Mouse (Mus musculus): Measurements from ENCODE around the gene Ttll5. TPM values are rescaled to one million over a fixed set of nuclear protein-coding genes. Genes with fewer than 3 reads are reported as not detected.
A peak's percentile ranks its signal among the peaks of the same experiment; 100 is the strongest.

Gene Ttll5
- polyA plus RNA-seq, 1 experiment from 2014 or later: 12.4 TPM

- 94% methylated on average over 4 of the region's 4 CpGs for WGBS
- H3K4me3 ChIP-seq (replicated peaks): no peak overlapping the region
- H3K36me3 ChIP-seq: peaks cover 16% of the 10 kb centered on the region; the same call in 1 of the 2 replicates
- ATAC-seq (ENCODE audit: insufficient read depth, low FRiP score, low read depth): no peak
- no peak overlapping the region for H3K9ac ChIP-seq
- H3K9me3 ChIP-seq: no peaks in the 10 kb centered on the region
- no peaks in the 10 kb centered on the region for H3K4me1 ChIP-seq
- no peak overlapping the region for H3K4me2 ChIP-seq
- no peak overlapping the region for H3K27ac ChIP-seq
- no peaks in the 10 kb centered on the region for H3K27me3 ChIP-seq (replicated peaks)
Observed at GRCm38 (mm10) chr12:85811676-85812075, 12.8 kb upstream of the Ttll5 start.

GRCm38 (mm10) chr12:85813599-85813998, 10.9 kb upstream of the Ttll5 start:
- Histone ChIP-seq H3K9me3 (no peaks in the 10 kb centered on the region), H3K27me3 (replicated peaks) (no peaks in the 10 kb centered on the region), H3K4me3 (replicated peaks) (no peak overlapping the region), H3K4me2 (no peak overlapping the region), H3K9ac (no peak overlapping the region), H3K36me3 (peaks cover 27% of the 10 kb centered on the region; the same call in 1 of the 2 replicates), H3K27ac (no peak overlapping the region), H3K4me1 (no peaks in the 10 kb centered on the region)
- WGBS: 47% methylated on average over 2 of the region's 2 CpGs
- peak; percentile 32; the same call in 1 of the 2 replicates for ATAC-seq (ENCODE audit: insufficient read depth, low FRiP score, low read depth)

GRCm38 (mm10) chr12:85822051-85822450, 2.4 kb upstream of the Ttll5 start:
- no peak overlapping the region for H3K9ac ChIP-seq
- peaks cover 14% of the 10 kb centered on the region for H3K4me1 ChIP-seq
- H3K4me3 ChIP-seq (replicated peaks): no peak overlapping the region
- 73% methylated on average over 9 of the region's 9 CpGs for WGBS
- no peak for ATAC-seq (ENCODE audit: insufficient read depth, low FRiP score, low read depth)
- no peaks in the 10 kb centered on the region for H3K27me3 ChIP-seq (replicated peaks)
- no peak overlapping the region for H3K27ac ChIP-seq
- peaks cover 14% of the 10 kb centered on the region; the same call in 1 of the 2 replicates for H3K36me3 ChIP-seq
- H3K4me2 ChIP-seq: no peak overlapping the region
- no peaks in the 10 kb centered on the region for H3K9me3 ChIP-seq

- 8% methylated on average over 8 of the region's 8 CpGs for WGBS
- Histone ChIP-seq H3K27me3 (replicated peaks) (no peaks in the 10 kb centered on the region), H3K36me3 (peaks cover 8% of the 10 kb centered on the region; the same call in 1 of the 2 replicates), H3K27ac (peak overlapping the region; percentile 99), H3K4me1 (peaks cover 14% of the 10 kb centered on the region), H3K9ac (peak overlapping the region; percentile 58), H3K4me2 (peak overlapping the region; percentile 83), H3K9me3 (no peaks in the 10 kb centered on the region), H3K4me3 (replicated peaks) (peak overlapping the region; percentile 86)
- no peak for ATAC-seq (ENCODE audit: insufficient read depth, low FRiP score, low read depth)
Observed at GRCm38 (mm10) chr12:85825361-85825760, 902 bp downstream of the Ttll5 start.

GRCm38 (mm10) chr12:85825822-85826221, 1.4 kb downstream of the Ttll5 start:
- H3K4me2 ChIP-seq: peak overlapping the region; percentile 83; the same call in 1 of the 2 replicates
- ATAC-seq (ENCODE audit: insufficient read depth, low FRiP score, low read depth): no peak
- H3K9ac ChIP-seq: no peak overlapping the region
- no peak overlapping the region for H3K27ac ChIP-seq
- H3K9me3 ChIP-seq: no peaks in the 10 kb centered on the region
- 63% methylated on average over 2 of the region's 2 CpGs for WGBS
- H3K4me1 ChIP-seq: peaks cover 14% of the 10 kb centered on the region
- no peak overlapping the region for H3K4me3 ChIP-seq (replicated peaks)
- H3K27me3 ChIP-seq (replicated peaks): no peaks in the 10 kb centered on the region
- peaks cover 6% of the 10 kb centered on the region; the same call in 1 of the 2 replicates for H3K36me3 ChIP-seq

- Histone ChIP-seq H3K27me3 (replicated peaks) (no peaks in the 10 kb centered on the region), H3K4me3 (replicated peaks) (no peak overlapping the region), H3K4me1 (peaks cover 2% of the 10 kb centered on the region), H3K9ac (no peak overlapping the region), H3K36me3 (0 out of 2 replicates have a peak, but pooled peaks cover 4% of the 10 kb centered on the region), H3K9me3 (no peaks in the 10 kb centered on the region), H3K4me2 (no peak overlapping the region), H3K27ac (no peak overlapping the region)
- ATAC-seq (ENCODE audit: insufficient read depth, low FRiP score, low read depth): no peak
- 87% methylated on average over 3 of the region's 3 CpGs for WGBS
Observed at GRCm38 (mm10) chr12:85828856-85829255, 4.4 kb downstream of the Ttll5 start.

GRCm38 (mm10) chr12:85829866-85830265, 5.4 kb downstream of the Ttll5 start:
- Histone ChIP-seq H3K27ac (no peak overlapping the region), H3K27me3 (replicated peaks) (no peaks in the 10 kb centered on the region), H3K4me2 (no peak overlapping the region), H3K4me3 (replicated peaks) (no peak overlapping the region), H3K9ac (no peak overlapping the region), H3K36me3 (0 out of 2 replicates have a peak, but pooled peaks cover 4% of the 10 kb centered on the region), H3K4me1 (no peaks in the 10 kb centered on the region), H3K9me3 (no peaks in the 10 kb centered on the region)
- ATAC-seq (ENCODE audit: insufficient read depth, low FRiP score, low read depth): no peak
- 86% methylated on average over 3 of the region's 3 CpGs for WGBS

- ATAC-seq (ENCODE audit: insufficient read depth, low FRiP score, low read depth): no peak
Observed at GRCm38 (mm10) chr12:85830691-85831090, 6.2 kb downstream of the Ttll5 start.

GRCm38 (mm10) chr12:85834543-85834942, 10.1 kb downstream of the Ttll5 start:
- Histone ChIP-seq H3K4me3 (replicated peaks) (no peak overlapping the region), H3K4me1 (no peaks in the 10 kb centered on the region), H3K27ac (no peak overlapping the region), H3K9ac (no peak overlapping the region), H3K27me3 (replicated peaks) (no peaks in the 10 kb centered on the region), H3K9me3 (no peaks in the 10 kb centered on the region), H3K4me2 (no peak overlapping the region), H3K36me3 (no peaks in the 10 kb centered on the region)
- WGBS: 93% methylated on average over 2 of the region's 2 CpGs
- ATAC-seq (ENCODE audit: insufficient read depth, low FRiP score, low read depth): no peak

More at GRCm38 (mm10) chr12:85830691-85831090, 6.2 kb downstream of the Ttll5 start:
- 74% methylated on average over 3 of the region's 3 CpGs for WGBS
- Histone ChIP-seq H3K27me3 (replicated peaks) (no peaks in the 10 kb centered on the region), H3K4me2 (no peak overlapping the region), H3K4me1 (no peaks in the 10 kb centered on the region), H3K9ac (no peak overlapping the region), H3K4me3 (replicated peaks) (no peak overlapping the region), H3K36me3 (0 out of 2 replicates have a peak, but pooled peaks cover 4% of the 10 kb centered on the region), H3K9me3 (no peaks in the 10 kb centered on the region), H3K27ac (no peak overlapping the region)

GRCm38 (mm10) chr12:85837765-85838164, 13.3 kb downstream of the Ttll5 start:
- no peak for ATAC-seq (ENCODE audit: insufficient read depth, low FRiP score, low read depth)
- Histone ChIP-seq H3K27ac (no peak overlapping the region), H3K27me3 (replicated peaks) (no peaks in the 10 kb centered on the region), H3K36me3 (no peaks in the 10 kb centered on the region), H3K9ac (no peak overlapping the region), H3K4me3 (replicated peaks) (no peak overlapping the region), H3K9me3 (no peaks in the 10 kb centered on the region), H3K4me1 (no peaks in the 10 kb centered on the region), H3K4me2 (no peak overlapping the region)
- 95% methylated on average over 2 of the region's 2 CpGs for WGBS

GRCm38 (mm10) chr12:85839371-85840000, 15.0 kb downstream of the Ttll5 start:
- no peaks in the 10 kb centered on the region for H3K4me1 ChIP-seq
- H3K27me3 ChIP-seq (replicated peaks): no peaks in the 10 kb centered on the region
- no peak overlapping the region for H3K4me2 ChIP-seq
- H3K27ac ChIP-seq: no peak overlapping the region
- no peak for ATAC-seq (ENCODE audit: insufficient read depth, low FRiP score, low read depth)
- no peaks in the 10 kb centered on the region for H3K9me3 ChIP-seq
- 0 out of 2 replicates have a peak, but pooled peaks cover 3% of the 10 kb centered on the region for H3K36me3 ChIP-seq
- no peak overlapping the region for H3K9ac ChIP-seq
- WGBS: 89% methylated on average over 12 of the region's 12 CpGs
- H3K4me3 ChIP-seq (replicated peaks): no peak overlapping the region

GRCm38 (mm10) chr12:85848164-85848958, 23.9 kb downstream of the Ttll5 start:
- Histone ChIP-seq H3K9me3 (no peaks in the 10 kb centered on the region), H3K4me2 (no peak overlapping the region), H3K9ac (no peak overlapping the region), H3K36me3 (0 out of 2 replicates have a peak, but pooled peaks cover 2% of the 10 kb centered on the region), H3K27ac (no peak overlapping the region), H3K4me3 (replicated peaks) (no peak overlapping the region), H3K27me3 (replicated peaks) (no peaks in the 10 kb centered on the region), H3K4me1 (no peaks in the 10 kb centered on the region)
- ATAC-seq (ENCODE audit: insufficient read depth, low FRiP score, low read depth): peak; percentile 63; the same call in 1 of the 2 replicates
- 62% methylated on average over 7 of the region's 7 CpGs for WGBS
